ENCODE assay signal across 7 mouse cellular contexts in genomic region chr16:31934550-31935010, GRCm38 (mm10). TPM values are rescaled to one million over a fixed set of nuclear protein-coding genes. Genes with fewer than 3 reads are reported as not detected.
DNase-seq lines count a peak whose midpoint lies in the region; ATAC-seq and TF ChIP-seq lines count a peak whose summit lies in the region.

No protein-coding gene starts in this region.

- H3K9ac ChIP-seq in lung, embryonic 15.5 days, result no peak overlapping the region
- H3K9ac ChIP-seq in forebrain, embryonic 15.5 days (replicated peaks), result peak overlapping the region; percentile 69
- 0 out of 2 replicates have a peak overlapping the region, but pooled peaks have one; percentile 37 for H3K9ac ChIP-seq in limb, embryonic 12.5 days (replicated peaks)

- H3K9me3 ChIP-seq in lung, embryonic 15.5 days, result 0 out of 2 replicates have a peak, but pooled peaks cover 4% of the 10 kb centered on the region
- no peaks in the 10 kb centered on the region for H3K9me3 ChIP-seq in forebrain, embryonic 15.5 days
- no peaks in the 10 kb centered on the region; the same call in 1 of the 2 replicates for H3K9me3 ChIP-seq in limb, embryonic 12.5 days

- H3K36me3 ChIP-seq in lung, embryonic 15.5 days, result no peaks in the 10 kb centered on the region
- no peaks in the 10 kb centered on the region for H3K36me3 ChIP-seq in forebrain, embryonic 15.5 days
- H3K36me3 ChIP-seq in limb, embryonic 12.5 days, result no peaks in the 10 kb centered on the region

- H3K4me3 ChIP-seq in lung, embryonic 15.5 days, result peak overlapping the region; percentile 24; the same call in 1 of the 2 replicates
- H3K4me3 ChIP-seq in forebrain, embryonic 15.5 days, result peak overlapping the region; percentile 55
- peak overlapping the region; percentile 30 for H3K4me3 ChIP-seq in limb, embryonic 12.5 days (replicated peaks)
- peak overlapping the region; percentile 47; the same call in 1 of the 2 replicates for H3K4me3 ChIP-seq in olfactory bulb, adult 2 months (ENCODE audit: insufficient read depth, low read depth, low read length)

- no peak for DNase-seq in lung, postnatal 10 days
- DNase-seq in layer of hippocampus, postnatal 25 days (ENCODE audit: extremely low spot score in 1 of 2, low spot score in 1 of 2), result no peak

- H3K27ac ChIP-seq in lung, embryonic 15.5 days, result no peak overlapping the region
- H3K27ac ChIP-seq in forebrain, embryonic 15.5 days (replicated peaks), result peak overlapping the region; percentile 97; the same call in 1 of the 2 replicates
- H3K27ac ChIP-seq in limb, embryonic 12.5 days, result no peak overlapping the region
- H3K27ac ChIP-seq in olfactory bulb, adult 2 months (ENCODE audit: insufficient read depth, low read depth, low read length), result no peak overlapping the region

- H3K27me3 ChIP-seq in lung, embryonic 15.5 days, result peaks cover 48% of the 10 kb centered on the region
- 0 out of 2 replicates have a peak, but pooled peaks cover 7% of the 10 kb centered on the region for H3K27me3 ChIP-seq in forebrain, embryonic 15.5 days
- peaks cover 60% of the 10 kb centered on the region for H3K27me3 ChIP-seq in limb, embryonic 12.5 days

- no peak for TF ChIP-seq CTCF in olfactory bulb, adult 2 months (IDR thresholded peaks at IDR 0.05; ENCODE audit: insufficient read depth, low read depth, low read length)

- no peak for ATAC-seq in lung, embryonic 15.5 days (ENCODE audit: borderline replicate concordance, extremely low read depth, low FRiP score, low TSS enrichment)
- no peak for ATAC-seq in forebrain, embryonic 15.5 days (replicated peaks)
- ATAC-seq in limb, embryonic 12.5 days (ENCODE audit: insufficient number of reproducible peaks, insufficient read depth, low FRiP score, low TSS enrichment, low read depth), result no peak
- no peak for ATAC-seq in erythroblast, adult 5-6 weeks (replicated peaks; ENCODE audit: low FRiP score, poor library complexity, severe bottlenecking)

- WGBS in lung, embryonic 15.5 days, result 26% methylated on average over 13 of the region's 13 CpGs
- 15% methylated on average over 13 of the region's 13 CpGs for WGBS in forebrain, embryonic 15.5 days
- 24% methylated on average over 13 of the region's 13 CpGs for WGBS in limb, embryonic 12.5 days
- 47% methylated on average over 13 of the region's 13 CpGs for WGBS in olfactory bulb, adult 2 months

- H3K4me1 ChIP-seq in lung, embryonic 15.5 days, result peaks cover 26% of the 10 kb centered on the region
- peaks cover 32% of the 10 kb centered on the region for H3K4me1 ChIP-seq in forebrain, embryonic 15.5 days
- peaks cover 20% of the 10 kb centered on the region for H3K4me1 ChIP-seq in limb, embryonic 12.5 days (replicated peaks)
- peaks cover 26% of the 10 kb centered on the region for H3K4me1 ChIP-seq in olfactory bulb, adult 2 months (ENCODE audit: control insufficient read depth, insufficient read depth, low read length)

- TF ChIP-seq POLR2A in olfactory bulb, adult 2 months (IDR thresholded peaks at IDR 0.05; ENCODE audit: insufficient read depth, low read depth, low read length), result no peak

- peak overlapping the region; percentile 52; the same call in 1 of the 2 replicates for H3K4me2 ChIP-seq in lung, embryonic 15.5 days
- peak overlapping the region; percentile 94 for H3K4me2 ChIP-seq in forebrain, embryonic 15.5 days (replicated peaks)
- H3K4me2 ChIP-seq in limb, embryonic 12.5 days, result peak overlapping the region; percentile 51

RNA-seq across cellular contexts. Expression of gene Pigz, which starts 0.9 kb away (rescaled TPM):
- 0.40 and 0.71 TPM in 2 replicates for polyA plus RNA-seq in lung, embryonic 15.5 days (2015; fragmentation: Nextera tagmentation; extraction: Ambion mirVana)
- polyA plus RNA-seq in forebrain, embryonic 15.5 days (2015; fragmentation: Nextera tagmentation; extraction: Ambion mirVana), result 2.1 and 2.9 TPM in 2 replicates
- 0.91 and 1.2 TPM in 2 replicates for polyA plus RNA-seq in limb, embryonic 12.5 days (2016; fragmentation: Nextera tagmentation; extraction: Ambion mirVana)
- not detected in 2 replicates for polyA plus RNA-seq in olfactory bulb, adult 2 months (2012; ENCODE audit: insufficient read depth, insufficient read length, low replicate concordance, missing spikeins)
- total RNA-seq in layer of hippocampus, postnatal 25 days (2021), result 10 to 100 TPM; 15.4 to 20.9 TPM
- 1.9 TPM in 1 of 2 replicates, not detected in the other for total RNA-seq in erythroblast, adult 5-6 weeks (2015; ENCODE audit: low replicate concordance)
- 0.09 and 0.98 TPM in 2 replicates for total RNA-seq in erythroblast, adult 5-6 weeks (2017; ENCODE audit: low replicate concordance)

RNA-seq across cellular contexts. Expression of gene 0610012G03Rik, which starts 13.7 kb away (rescaled TPM):
- polyA plus RNA-seq in lung, embryonic 15.5 days (2015; fragmentation: Nextera tagmentation; extraction: Ambion mirVana), result 75.7 and 77.3 TPM in 2 replicates
- 106 and 113 TPM in 2 replicates for polyA plus RNA-seq in forebrain, embryonic 15.5 days (2015; fragmentation: Nextera tagmentation; extraction: Ambion mirVana)
- polyA plus RNA-seq in limb, embryonic 12.5 days (2016; fragmentation: Nextera tagmentation; extraction: Ambion mirVana), result 77.5 and 83.7 TPM in 2 replicates
- polyA plus RNA-seq in olfactory bulb, adult 2 months (2012; ENCODE audit: insufficient read depth, insufficient read length, low replicate concordance, missing spikeins), result not detected in 2 replicates
- total RNA-seq in layer of hippocampus, postnatal 25 days (2021), result 10 to 100 TPM; 42.2 to 49.5 TPM
- total RNA-seq in erythroblast, adult 5-6 weeks (2015; ENCODE audit: low replicate concordance), result 3.1 and 14.0 TPM in 2 replicates
- total RNA-seq in erythroblast, adult 5-6 weeks (2017; ENCODE audit: low replicate concordance), result 1.3 and 7.2 TPM in 2 replicates

RNA-seq across cellular contexts. Expression of gene Ncbp2, which starts 13.7 kb away (rescaled TPM):
- polyA plus RNA-seq in lung, embryonic 15.5 days (2015; fragmentation: Nextera tagmentation; extraction: Ambion mirVana), result 114 TPM in 2 replicates
- 115 and 116 TPM in 2 replicates for polyA plus RNA-seq in forebrain, embryonic 15.5 days (2015; fragmentation: Nextera tagmentation; extraction: Ambion mirVana)
- polyA plus RNA-seq in limb, embryonic 12.5 days (2016; fragmentation: Nextera tagmentation; extraction: Ambion mirVana), result 148 and 149 TPM in 2 replicates
- polyA plus RNA-seq in olfactory bulb, adult 2 months (2012; ENCODE audit: insufficient read depth, insufficient read length, low replicate concordance, missing spikeins), result not detected in 2 replicates
- total RNA-seq in layer of hippocampus, postnatal 25 days (2021), result 10 to 100 TPM; 49.9 to 55.3 TPM
- 3.1 and 11.7 TPM in 2 replicates for total RNA-seq in erythroblast, adult 5-6 weeks (2015; ENCODE audit: low replicate concordance)
- total RNA-seq in erythroblast, adult 5-6 weeks (2017; ENCODE audit: low replicate concordance), result 4.9 and 8.9 TPM in 2 replicates

RNA-seq across cellular contexts. Expression of gene Meltf, which starts 56.0 kb away (rescaled TPM):
- 0.11 TPM in 1 of 2 replicates, not detected in the other for polyA plus RNA-seq in lung, embryonic 15.5 days (2015; fragmentation: Nextera tagmentation; extraction: Ambion mirVana)
- 0.09 and 0.13 TPM in 2 replicates for polyA plus RNA-seq in forebrain, embryonic 15.5 days (2015; fragmentation: Nextera tagmentation; extraction: Ambion mirVana)
- 0.50 and 0.70 TPM in 2 replicates for polyA plus RNA-seq in limb, embryonic 12.5 days (2016; fragmentation: Nextera tagmentation; extraction: Ambion mirVana)
- polyA plus RNA-seq in olfactory bulb, adult 2 months (2012; ENCODE audit: insufficient read depth, insufficient read length, low replicate concordance, missing spikeins), result not detected in 2 replicates
- total RNA-seq in layer of hippocampus, postnatal 25 days (2021), result under 1 TPM; 0.16 to 0.17 TPM
- total RNA-seq in erythroblast, adult 5-6 weeks (2015; ENCODE audit: low replicate concordance), result not detected in 2 replicates
- not detected in 2 replicates for total RNA-seq in erythroblast, adult 5-6 weeks (2017; ENCODE audit: low replicate concordance)
